Mouse (Mus musculus): Measurements from ENCODE around the gene Mmp24.
"Not testable (repeated sequence)": the region's sequence is repeated elsewhere in the genome, so short reads cannot be mapped to it uniquely, and the experiment has no call there.

The Mmp24 gene

GRCm38 (mm10) chr2:155817301-155818245 lies 42.4 kb downstream of the Mmp24 start:
- no peak for DNase-seq

DNA sequence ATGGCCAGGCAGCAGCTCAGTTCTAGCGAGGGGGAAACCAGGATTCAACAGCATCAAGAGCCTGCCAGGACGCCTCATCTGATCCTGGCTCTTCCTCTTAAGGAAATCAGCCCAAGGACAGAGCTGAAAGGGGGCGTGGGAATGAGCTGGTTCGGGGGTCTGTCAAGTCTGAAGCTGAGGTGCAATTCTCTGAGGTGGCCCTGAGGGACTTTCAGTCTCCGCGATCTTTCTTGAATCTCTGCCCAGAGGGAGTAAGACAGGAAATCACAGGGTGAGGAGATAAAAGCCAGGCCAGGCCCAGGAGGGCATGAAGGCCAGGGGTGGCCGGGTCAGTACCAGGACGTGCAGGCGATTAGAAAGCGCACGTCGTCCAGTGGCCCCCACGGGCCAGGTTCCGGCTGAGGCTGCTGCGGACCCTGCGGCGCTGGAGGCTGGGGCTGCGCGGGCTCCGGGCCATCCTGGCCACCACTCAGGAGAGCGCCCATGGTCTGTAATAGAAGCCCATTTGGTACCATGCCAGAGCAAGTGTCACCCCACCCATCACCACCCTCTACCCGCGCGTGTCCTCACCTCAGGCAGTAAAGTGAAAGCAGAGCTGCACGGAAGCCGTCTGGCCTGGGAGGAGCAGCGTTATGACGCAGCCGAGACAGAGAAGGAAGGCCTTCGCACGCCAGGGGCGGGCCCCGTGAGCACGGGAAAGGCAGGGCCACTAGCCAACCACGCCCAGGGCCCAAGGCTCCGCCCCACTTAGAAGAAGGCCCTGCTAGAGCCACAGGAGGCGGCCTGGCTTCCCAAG lies 43.7 kb downstream of the Mmp24 start:
- DNase-seq = peak; percentile 98

GRCm38 (mm10) chr2:155819392-155819448 lies 44.1 kb downstream of the Mmp24 start, which contains the start of gene BC029722:
BC029722 (minus strand) TSS chr2:155819426.
- no peak for DNase-seq

GRCm38 (mm10) chr2:155819449-155820251 lies 44.5 kb downstream of the Mmp24 start:
- peak; percentile 89 for DNase-seq

DNA sequence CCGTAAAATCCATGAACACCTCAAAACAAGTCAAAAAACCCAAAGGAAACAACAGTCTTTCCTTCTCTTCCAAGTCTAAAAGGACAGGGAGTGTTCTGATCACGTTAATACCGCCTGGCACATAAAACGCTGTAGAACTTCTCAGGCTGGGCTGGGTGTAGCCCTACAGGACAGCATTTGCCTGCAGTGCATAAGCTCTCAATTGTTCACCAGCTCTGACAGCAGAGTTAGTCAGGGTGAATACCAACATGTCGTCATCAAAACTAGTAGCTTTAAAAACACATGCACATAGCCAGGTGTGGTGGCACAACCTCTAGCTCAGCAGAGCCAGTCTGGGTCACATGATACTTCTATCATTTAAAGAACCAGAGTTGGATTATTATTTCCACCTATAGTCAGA lies 45.6 kb downstream of the Mmp24 start:
- no peak for DNase-seq

GRCm38 (mm10) chr2:155823722-155824121 lies 48.6 kb downstream of the Mmp24 start:
- no peak for DNase-seq

DNA sequence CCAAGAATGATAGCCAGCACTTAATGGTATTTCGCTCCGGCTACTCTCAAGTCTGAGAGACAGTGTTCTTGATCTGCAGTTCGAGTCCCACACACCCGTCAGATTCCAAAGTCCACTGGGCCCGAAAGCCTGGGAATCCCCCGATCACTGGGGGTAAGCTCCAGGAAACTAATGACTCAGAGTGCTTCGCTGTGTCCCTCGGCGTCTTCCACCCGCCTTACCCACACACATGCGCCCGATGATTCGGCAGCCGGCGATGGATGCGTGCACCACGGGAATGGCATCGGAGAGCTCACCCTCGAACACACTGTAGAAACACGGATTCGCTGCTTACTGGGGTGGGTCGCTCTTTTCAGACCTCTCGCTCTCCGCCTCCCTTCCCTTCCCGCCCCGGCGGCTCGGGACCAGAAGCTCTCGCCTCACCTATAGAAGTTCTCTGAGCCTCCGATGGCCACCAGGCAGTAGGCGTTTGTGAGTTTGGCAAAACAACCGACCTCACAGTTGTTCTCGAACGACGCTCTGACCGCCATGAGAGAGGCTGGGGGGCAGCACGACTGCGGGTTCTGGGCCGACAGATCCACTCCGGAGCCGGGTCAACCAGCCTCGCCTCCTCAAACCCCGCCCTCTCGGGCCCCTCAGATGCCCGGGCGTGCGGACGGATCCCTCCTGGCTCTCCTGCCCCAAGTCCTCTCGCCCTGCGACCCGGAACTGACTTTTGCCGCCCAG lies 50.9 kb downstream of the Mmp24 start:
- peak; percentile 39 for DNase-seq

DNA sequence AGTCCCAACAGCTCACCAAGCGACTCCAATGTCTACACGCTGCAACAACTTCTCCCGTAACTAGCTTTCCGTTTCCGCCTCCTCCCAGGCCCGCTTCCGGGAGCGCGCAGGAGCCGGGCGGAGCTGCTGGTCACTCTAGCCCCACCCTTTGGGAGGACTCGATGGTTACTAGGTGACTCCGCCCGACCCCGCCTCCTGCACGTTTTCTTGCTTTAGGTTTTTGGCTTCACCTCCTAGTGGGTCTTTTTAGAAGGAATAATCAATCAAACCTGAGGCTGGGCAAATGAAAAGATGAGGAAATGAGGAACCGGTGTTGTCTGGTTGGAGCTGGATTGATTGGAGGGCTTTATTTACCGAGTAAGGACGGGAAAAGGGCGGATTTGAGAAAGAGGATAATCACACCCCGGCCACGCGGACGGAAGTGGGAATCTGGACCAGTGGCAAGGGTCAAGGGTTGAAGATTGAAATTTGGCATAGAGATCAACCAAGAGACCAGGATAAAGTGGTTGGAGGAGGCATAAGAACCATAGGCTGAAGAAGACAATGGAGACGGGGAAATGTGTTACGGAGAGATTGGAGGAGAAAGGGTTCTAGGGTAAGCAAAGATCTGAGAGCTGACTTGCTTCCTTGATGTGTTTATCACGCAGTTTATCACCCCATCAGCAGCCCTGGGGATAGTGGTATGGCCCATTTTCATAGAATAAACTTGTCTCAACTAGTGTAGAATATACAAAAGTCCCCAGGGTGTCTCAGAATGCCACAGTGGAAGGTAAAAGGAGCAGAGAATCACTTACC lies 51.7 kb downstream of the Mmp24 start, which contains the start of gene Eif6:
Gene Eif6, minus strand, starts transcription at position 296 of the 795 bp plus-strand sequence.
- peak; percentile 93 for DNase-seq

DNA sequence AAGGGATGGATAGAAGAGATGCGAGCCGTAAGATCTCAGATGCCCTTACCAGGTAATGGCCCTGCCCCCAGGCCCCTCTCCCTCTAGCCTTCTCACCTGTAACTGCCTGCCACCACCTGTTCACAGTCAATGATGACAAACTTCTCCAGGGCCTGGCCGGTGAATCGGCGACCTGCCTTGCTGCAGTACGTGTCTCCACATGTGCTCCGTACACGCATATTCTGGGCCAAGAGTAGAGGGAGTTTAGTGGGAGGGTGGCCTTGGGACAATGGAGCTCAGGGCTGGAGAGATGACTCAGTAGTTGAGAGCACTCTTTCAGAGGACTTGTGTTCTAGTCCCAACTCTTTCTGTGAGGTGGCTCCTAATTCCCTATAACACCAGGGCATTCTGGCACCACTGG lies 55.7 kb downstream of the Mmp24 start:
- no peak for DNase-seq

DNA sequence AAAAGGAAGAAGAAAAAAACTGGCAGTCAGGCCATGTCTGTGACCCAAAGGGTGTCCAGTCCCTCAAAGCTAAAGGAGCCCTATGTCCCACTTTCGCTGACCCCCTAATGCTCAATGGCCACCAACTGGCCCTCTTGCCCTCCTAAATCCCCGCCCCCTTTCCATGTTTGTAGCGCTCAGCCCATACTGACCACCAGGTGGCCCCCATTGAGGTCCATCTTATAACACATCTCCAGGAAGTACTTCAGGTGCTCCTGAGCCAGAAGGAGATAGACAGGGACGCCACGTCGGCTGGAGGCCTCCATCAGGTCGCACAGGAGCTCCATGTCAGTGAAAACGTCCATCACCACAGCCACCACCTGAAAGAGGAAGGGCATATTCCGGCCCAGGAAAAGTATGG lies 56.2 kb downstream of the Mmp24 start:
- no peak for DNase-seq

DNA sequence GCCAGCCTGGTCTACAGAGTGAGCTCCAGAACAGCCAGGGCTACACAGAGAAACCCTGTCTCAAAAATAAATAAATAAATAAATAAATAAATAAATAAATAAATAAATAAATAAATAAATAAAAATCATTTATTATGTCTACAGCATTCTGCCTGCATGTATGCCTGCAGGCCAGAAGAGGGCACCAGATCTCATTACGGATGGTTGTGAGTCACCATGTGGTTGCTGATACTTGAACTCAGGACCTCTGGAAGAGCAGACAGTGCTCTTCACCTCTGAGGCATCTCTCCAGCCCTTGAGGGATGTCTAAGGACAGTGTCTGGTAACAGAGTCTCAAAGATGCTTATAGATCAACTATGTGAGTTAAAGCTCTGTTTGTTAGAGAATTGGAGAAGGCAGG lies 56.9 kb downstream of the Mmp24 start:
- not testable (repeated sequence) for DNase-seq

GRCm38 (mm10) chr2:155834732-155835131 lies 59.6 kb downstream of the Mmp24 start, which contains the start of gene Fam83c:
Fam83c (minus strand) TSS chr2:155834854.
- DNase-seq = no peak

GRCm38 (mm10) chr2:155837961-155838360 lies 62.8 kb downstream of the Mmp24 start:
- DNase-seq = no peak

- DNase-seq = no peak
These were observed 63.8 kb downstream of the Mmp24 start for GRCm38 (mm10) chr2:155838961-155839360.

GRCm38 (mm10) chr2:155846930-155847329 lies 71.8 kb downstream of the Mmp24 start:
- no peak for DNase-seq

- DNase-seq = peak; percentile 85
These were observed 73.1 kb downstream of the Mmp24 start for GRCm38 (mm10) chr2:155848291-155848690.

GRCm38 (mm10) chr2:155849464-155849863 lies 74.3 kb downstream of the Mmp24 start:
- DNase-seq = no peak

DNA sequence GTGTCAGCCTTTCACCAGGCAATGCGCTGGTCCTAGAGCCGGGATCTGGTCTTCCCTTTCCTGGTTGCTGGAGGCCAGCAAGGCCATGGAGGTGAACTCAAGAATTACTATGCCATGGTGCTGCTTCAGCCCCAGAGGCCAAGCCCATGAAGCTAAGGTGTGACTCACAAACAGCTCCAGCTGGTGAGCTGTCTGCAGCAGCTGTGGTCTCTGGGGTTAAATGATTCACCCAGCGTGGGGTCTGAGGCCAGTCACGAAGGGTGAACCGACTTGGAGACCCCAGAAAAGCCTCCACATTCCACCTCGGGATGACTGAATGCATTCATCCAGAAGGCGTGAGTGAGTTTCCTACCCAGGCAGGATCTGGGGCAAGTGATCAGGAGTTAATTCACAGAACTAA lies 75.0 kb downstream of the Mmp24 start:
- no peak for DNase-seq

DNA sequence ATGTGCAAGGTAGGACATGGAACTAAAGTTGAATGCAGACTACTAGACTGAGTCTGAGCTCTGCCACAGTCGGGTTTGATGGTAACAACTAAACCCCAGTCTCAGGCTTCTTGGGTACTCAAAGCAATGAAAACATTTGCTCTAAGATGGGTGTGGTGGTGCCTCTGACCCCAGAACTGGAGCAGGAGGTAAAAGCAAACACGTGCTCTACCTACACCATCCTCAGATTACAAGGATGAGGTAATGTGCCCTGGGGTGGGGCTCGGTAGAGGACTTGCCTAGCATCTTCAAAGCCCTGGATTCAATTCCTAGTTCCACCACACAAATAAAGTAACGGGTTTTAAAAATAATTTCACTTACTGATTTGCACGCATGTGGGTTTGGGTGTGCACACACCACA lies 77.4 kb downstream of the Mmp24 start:
- DNase-seq = no peak

DNA sequence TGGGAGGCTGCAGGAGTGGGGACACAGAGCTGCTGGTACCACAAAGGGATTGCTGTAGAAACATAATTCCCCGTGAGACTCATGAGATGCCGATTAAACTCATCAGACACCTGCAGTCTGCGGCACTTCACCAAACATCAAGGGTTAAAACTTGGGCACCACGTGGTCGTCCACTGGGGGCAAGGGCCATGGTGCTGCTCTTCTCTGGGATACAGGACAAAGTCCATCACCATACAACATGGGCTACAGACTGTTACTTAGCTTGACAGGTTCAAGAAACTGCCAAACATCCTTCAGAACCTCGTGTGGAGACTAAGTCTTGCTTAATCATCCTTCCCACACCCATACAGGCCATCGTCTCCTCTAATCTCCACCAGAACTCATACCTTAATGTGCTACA lies 85.0 kb downstream of the Mmp24 start:
- DNase-seq = peak; percentile 76

DNA sequence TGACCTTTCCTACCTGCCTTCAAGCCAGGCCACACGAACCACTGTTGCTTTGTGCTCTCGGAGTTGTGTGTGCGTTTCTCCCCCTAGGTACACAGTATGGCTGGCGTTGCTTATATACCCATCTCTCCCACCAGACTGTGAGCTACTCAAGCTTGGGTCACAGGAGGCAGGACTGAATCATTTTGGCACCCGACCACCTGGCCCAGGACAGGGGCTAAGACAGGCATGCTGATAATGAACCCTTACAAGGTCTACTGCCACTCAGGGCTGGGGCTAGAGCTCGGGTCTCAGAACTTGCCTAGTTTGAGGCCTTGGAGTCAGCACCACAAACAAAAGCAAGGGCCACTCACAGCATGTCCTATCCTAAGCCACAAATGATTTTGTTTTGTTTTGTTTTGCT lies 86.4 kb downstream of the Mmp24 start:
- no peak for DNase-seq

Data from kidney, adult 9 months (tissue).